Mouse (Mus musculus) heart, embryonic 15.5 days (tissue): Measurements from ENCODE around the gene Isl1. TPM values are rescaled to one million over a fixed set of nuclear protein-coding genes. Genes with fewer than 3 reads are reported as not detected.

Experiments
- ATAC-seq: fragments of 200-750 bp; cut with Nextera tagmentation; replicated peaks from 2 replicates; pipeline ENCODE4 v1.8.0; 2017; ENCODE audit warnings: low read depth, moderate TSS enrichment; ENCODE audit not compliant: insufficient number of reproducible peaks, insufficient read depth, low FRiP score
- H3K27ac ChIP-seq: fragments of 300-500 bp; sonication (generic); 2 replicates; pipeline ENCODE4 v1.5.1; 2015; ENCODE audit warnings: mild to moderate bottlenecking, inconsistent platforms
- H3K27me3 ChIP-seq: fragments of 300-500 bp; sonication (generic); 2 replicates; pipeline ENCODE4 v1.6.1; 2015; ENCODE audit warnings: inconsistent platforms
- H3K36me3 ChIP-seq: fragments of 300-500 bp; sonication (generic); 2 replicates; pipeline ENCODE4 v1.6.1; 2015; ENCODE audit warnings: mild to moderate bottlenecking, inconsistent platforms
- H3K4me1 ChIP-seq: fragments of 300-500 bp; sonication (generic); replicated peaks from 2 replicates; pipeline ENCODE4 v1.6.1; 2015; ENCODE audit warnings: inconsistent platforms
- H3K4me2 ChIP-seq: fragments of 300-500 bp; sonication (generic); 2 replicates; pipeline ENCODE4 v1.6.1; 2015; ENCODE audit warnings: inconsistent platforms, mild to moderate bottlenecking, moderate library complexity
- H3K4me3 ChIP-seq: fragments of 300-500 bp; sonication (generic); 2 replicates; pipeline ENCODE4 v1.5.1; 2015; ENCODE audit warnings: mild to moderate bottlenecking, inconsistent platforms
- H3K9ac ChIP-seq: fragments of 300-500 bp; sonication (generic); 2 replicates; pipeline ENCODE4 v1.6.1; 2015; ENCODE audit warnings: mild to moderate bottlenecking, inconsistent platforms
- H3K9me3 ChIP-seq: fragments of 300-500 bp; sonication (generic); replicated peaks from 2 replicates; pipeline ENCODE4 v1.6.1; 2016; ENCODE audit warnings: inconsistent platforms
- WGBS: fragments of 180-500 bp; shearing (Covaris S2); methylation state at CpG from one replicate; pipeline ENCODE4 v1.1.7; 2015; ENCODE audit warnings: mixed read lengths; 5-methylcytosine and 5-hydroxymethylcytosine counted together
- polyA plus RNA-seq: library from polyadenylated mRNA; unstranded; fragments of >200 nt; fragmentation: Nextera tagmentation; extraction: Ambion mirVana; gene quantifications from 2 replicates; pipeline ENCODE4 v1.2.1, GENCODE M21; 2015

Gene Isl1
- polyA plus RNA-seq, 1 experiment from 2014 or later: 2.1 TPM

GRCm38 (mm10) chr13:116293301-116294150 is 16.0 kb downstream of the Isl1 start:
- peaks cover 18% of the 10 kb centered on the region; the same call in 1 of the 2 replicates for H3K4me1 ChIP-seq
- no peak overlapping the region for H3K9ac ChIP-seq
- peak overlapping the region; percentile 44 for H3K4me2 ChIP-seq
- H3K4me3 ChIP-seq: peak overlapping the region; percentile 20
- H3K27ac ChIP-seq: no peak overlapping the region
- ATAC-seq: no peak
- no peaks in the 10 kb centered on the region for H3K36me3 ChIP-seq
- H3K9me3 ChIP-seq: no peaks in the 10 kb centered on the region
- 8% methylated on average over 27 of the region's 27 CpGs for WGBS
- H3K27me3 ChIP-seq: peaks cover 59% of the 10 kb centered on the region

- Histone ChIP-seq H3K4me1 (peaks cover 8% of the 10 kb centered on the region; the same call in 1 of the 2 replicates), H3K36me3 (no peaks in the 10 kb centered on the region), H3K27me3 (peaks cover 24% of the 10 kb centered on the region), H3K9me3 (no peaks in the 10 kb centered on the region), H3K4me3 (no peak overlapping the region), H3K4me2 (no peak overlapping the region), H3K27ac (no peak overlapping the region), H3K9ac (no peak overlapping the region)
- ATAC-seq: no peak
- WGBS: 63% methylated on average over 1 of the region's 1 CpGs
Measured at GRCm38 (mm10) chr13:116289655-116290054, 19.8 kb downstream of the Isl1 start.

GRCm38 (mm10) chr13:116279207-116279772 is 30.2 kb downstream of the Isl1 start:
- 51% methylated on average over 9 of the region's 9 CpGs for WGBS
- no peak for ATAC-seq
- no peaks in the 10 kb centered on the region for H3K27me3 ChIP-seq
- H3K4me1 ChIP-seq: no peaks in the 10 kb centered on the region
- no peak overlapping the region for H3K4me2 ChIP-seq
- no peaks in the 10 kb centered on the region for H3K36me3 ChIP-seq
- no peak overlapping the region for H3K4me3 ChIP-seq
- no peak overlapping the region for H3K27ac ChIP-seq
- H3K9ac ChIP-seq: no peak overlapping the region
- no peaks in the 10 kb centered on the region for H3K9me3 ChIP-seq
